Mouse (Mus musculus) CD8-positive naive resting alpha-beta T cell, adult 57 days (primary cell): ENCODE data around the gene Icos. TPM values are rescaled to one million over a fixed set of nuclear protein-coding genes. Genes with fewer than 3 reads are reported as not detected.

Experiments
- total RNA-seq: library from RNA; stranded (reverse); gene quantifications from one replicate; pipeline ENCODE4 v1.2.4, GENCODE M21; 2023

Icos gene
- 53.6 TPM for total RNA-seq

GRCm38 (mm10) chr1:60977641-60978040 is at the start of gene Icos:
Gene Icos (plus strand): TSS chr1:60977927.

Other genes with a start within 250 kb of the Icos start
- gene Ctla4, start 90.9 kb upstream of the Icos start, total RNA-seq, result 69.8 TPM